Mouse (Mus musculus): ENCODE results near the gene Scd2. TPM values are rescaled to one million over a fixed set of nuclear protein-coding genes. Genes with fewer than 3 reads are reported as not detected.
"Not testable (repeated sequence)": the region's sequence is repeated elsewhere in the genome, so short reads cannot be mapped to it uniquely, and the experiment has no call there.

Gene Scd2
- polyA plus RNA-seq, 1 experiment from 2014 or later, result 195 TPM

DNA sequence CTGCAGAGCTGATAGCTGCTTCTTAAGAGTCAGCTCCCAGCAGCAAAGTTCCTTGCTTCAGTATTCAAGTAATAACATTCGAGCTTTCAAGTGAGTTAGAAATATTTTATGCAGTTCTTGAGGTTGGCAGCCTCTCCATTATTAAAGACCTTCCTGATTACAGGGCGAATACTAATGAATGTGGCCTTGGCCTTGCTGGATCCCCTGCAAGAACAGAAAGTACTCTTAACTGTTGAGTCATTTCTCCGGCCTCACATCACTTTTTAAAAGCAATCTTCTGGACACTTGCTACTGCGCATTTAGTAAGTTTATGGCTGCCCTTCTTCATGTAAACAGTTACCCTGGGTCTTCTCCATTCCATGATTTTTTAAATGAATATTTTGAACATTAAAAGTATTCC lies 27.7 kb downstream of the Scd2 start:
- 78% methylated on average over 4 of the region's 4 CpGs for WGBS

GRCm38 (mm10) chr19:44321631-44322030 lies 28.2 kb downstream of the Scd2 start:
- Histone ChIP-seq H3K4me1 (0 out of 2 replicates have a peak, but pooled peaks cover 5% of the 10 kb centered on the region), H3K9ac (no peak overlapping the region), H3K4me3 (replicated peaks) (no peak overlapping the region), H3K27me3 (no peaks in the 10 kb centered on the region), H3K36me3 (no peaks in the 10 kb centered on the region), H3K9me3 (replicated peaks) (peaks cover 6% of the 10 kb centered on the region), H3K4me2 (no peak overlapping the region), H3K27ac (no peak overlapping the region)
- no peak for ATAC-seq (replicated peaks; ENCODE audit: low FRiP score)
- 76% methylated on average over 2 of the region's 2 CpGs for WGBS

More for the DNA sequence above, 27.7 kb downstream of the Scd2 start:
- no peak overlapping the region for H3K4me2 ChIP-seq
- no peak overlapping the region for H3K27ac ChIP-seq
- no peaks in the 10 kb centered on the region for H3K27me3 ChIP-seq
- no peak for ATAC-seq (replicated peaks; ENCODE audit: low FRiP score)
- H3K36me3 ChIP-seq, result no peaks in the 10 kb centered on the region
- peaks cover 6% of the 10 kb centered on the region for H3K9me3 ChIP-seq (replicated peaks)
- 0 out of 2 replicates have a peak, but pooled peaks cover 5% of the 10 kb centered on the region for H3K4me1 ChIP-seq
- H3K9ac ChIP-seq, result no peak overlapping the region
- H3K4me3 ChIP-seq (replicated peaks), result no peak overlapping the region

DNA sequence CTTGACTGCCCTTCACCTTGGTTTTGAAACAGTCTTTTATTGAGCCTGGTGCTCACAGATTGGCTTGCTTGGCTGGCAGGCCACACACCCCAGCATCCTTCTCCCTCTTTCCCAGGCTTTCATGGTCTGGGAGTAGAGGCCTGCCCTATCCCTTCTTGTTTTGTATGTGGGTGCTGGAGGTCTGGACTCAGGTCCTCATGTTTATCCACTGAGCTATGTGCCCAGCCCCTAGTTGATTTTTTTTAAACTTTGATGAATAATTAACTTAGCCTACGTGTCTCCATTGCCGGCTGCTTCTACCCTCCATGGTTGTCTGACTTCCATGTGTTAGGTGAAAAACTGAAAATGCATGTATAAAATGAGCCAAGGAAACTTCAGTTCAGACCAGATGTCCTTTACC lies 36.1 kb downstream of the Scd2 start:
- Histone ChIP-seq H3K27ac (no peak overlapping the region), H3K4me2 (no peak overlapping the region), H3K36me3 (no peaks in the 10 kb centered on the region), H3K9ac (no peak overlapping the region), H3K27me3 (no peaks in the 10 kb centered on the region), H3K4me3 (replicated peaks) (no peak overlapping the region), H3K9me3 (replicated peaks) (no peaks in the 10 kb centered on the region), H3K4me1 (no peaks in the 10 kb centered on the region)
- no peak for ATAC-seq (replicated peaks; ENCODE audit: low FRiP score)
- WGBS, result 64% methylated on average over 2 of the region's 2 CpGs

- H3K27me3 ChIP-seq, H3K9ac ChIP-seq: not testable (repeated sequence)
- 92% methylated on average over 1 of the region's 1 CpGs for WGBS
These were observed 37.7 kb downstream of the Scd2 start for GRCm38 (mm10) chr19:44331128-44331527.

DNA sequence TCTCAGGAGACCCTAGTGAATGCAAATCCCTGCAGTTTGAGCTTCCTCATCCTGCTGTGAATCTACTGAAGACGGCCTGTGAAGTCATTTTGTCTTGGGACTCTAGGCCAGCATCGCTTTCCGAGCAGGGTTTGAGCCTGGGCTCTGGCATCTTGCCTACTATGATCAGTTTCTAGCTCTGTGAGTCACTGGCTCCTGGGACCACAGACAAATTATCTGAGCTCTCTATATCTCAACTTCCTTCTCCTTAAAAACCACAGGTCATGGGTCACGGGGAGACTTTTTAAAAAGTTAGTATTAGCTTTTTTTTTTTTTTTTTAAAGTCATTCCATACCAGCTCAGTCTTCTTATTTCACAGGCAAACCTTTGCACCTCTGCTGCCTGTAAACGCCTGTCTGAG lies 38.4 kb downstream of the Scd2 start:
- WGBS, result 78% methylated on average over 5 of the region's 5 CpGs
- H3K27me3 ChIP-seq, result no peaks in the 10 kb centered on the region

More at GRCm38 (mm10) chr19:44331128-44331527, 37.7 kb downstream of the Scd2 start:
- H3K9me3 ChIP-seq (replicated peaks); H3K27ac ChIP-seq; H3K36me3 ChIP-seq; H3K4me3 ChIP-seq (replicated peaks); H3K4me2 ChIP-seq; H3K4me1 ChIP-seq; ATAC-seq (replicated peaks; ENCODE audit: low FRiP score): not testable (repeated sequence)

GRCm38 (mm10) chr19:44332326-44332725 lies 38.9 kb downstream of the Scd2 start:
- 70% methylated on average over 8 of the region's 8 CpGs for WGBS
- Histone ChIP-seq H3K27ac (no peak overlapping the region), H3K27me3 (no peaks in the 10 kb centered on the region), H3K9me3 (replicated peaks) (no peaks in the 10 kb centered on the region), H3K4me1 (no peaks in the 10 kb centered on the region), H3K4me3 (replicated peaks) (no peak overlapping the region), H3K9ac (no peak overlapping the region), H3K4me2 (no peak overlapping the region), H3K36me3 (no peaks in the 10 kb centered on the region)
- ATAC-seq (replicated peaks; ENCODE audit: low FRiP score), result no peak

More for the DNA sequence above, 38.4 kb downstream of the Scd2 start:
- ATAC-seq (replicated peaks; ENCODE audit: low FRiP score), result no peak
- Histone ChIP-seq H3K4me2 (no peak overlapping the region), H3K4me3 (replicated peaks) (no peak overlapping the region), H3K4me1 (no peaks in the 10 kb centered on the region), H3K9me3 (replicated peaks) (no peaks in the 10 kb centered on the region), H3K36me3 (no peaks in the 10 kb centered on the region), H3K27ac (no peak overlapping the region), H3K9ac (no peak overlapping the region)

DNA sequence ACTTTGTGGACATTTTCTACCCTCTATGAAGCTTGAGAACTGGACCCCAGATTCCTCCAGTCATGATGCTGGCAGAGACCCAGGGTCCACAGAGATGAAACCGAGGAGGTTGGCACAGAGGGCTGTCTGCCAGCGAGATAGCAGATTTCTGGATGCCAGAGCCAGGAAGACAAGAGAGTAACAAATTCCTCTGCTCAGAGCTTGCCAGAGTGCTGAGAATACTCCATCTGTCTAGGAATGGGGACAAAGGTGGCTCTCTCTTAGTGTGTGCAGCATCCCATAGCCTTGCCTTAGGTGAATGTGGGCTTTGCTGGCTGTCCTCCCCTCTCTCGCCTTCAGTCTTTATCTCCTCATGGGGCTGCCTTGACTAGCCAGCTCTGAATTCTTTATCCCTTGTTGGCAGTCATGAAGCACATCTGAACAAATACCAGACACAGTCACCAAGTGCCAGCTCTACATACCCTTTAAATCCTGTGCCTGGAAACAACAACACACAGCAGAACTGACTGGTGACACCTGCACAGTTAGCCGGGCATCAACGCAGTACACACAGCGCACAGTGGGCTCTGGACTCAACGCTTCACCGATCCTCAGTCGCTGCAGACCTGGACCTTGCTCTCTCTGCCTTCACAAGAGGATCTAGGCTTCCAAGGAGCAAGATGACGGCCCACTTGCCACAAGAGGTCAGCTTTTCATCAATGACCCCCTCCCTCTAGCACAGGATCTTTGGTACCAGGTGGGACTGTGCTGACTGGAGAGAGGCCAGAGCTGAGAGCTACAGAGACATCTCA lies 39.6 kb downstream of the Scd2 start, which contains the start of gene Scd4:
Gene Scd4 (plus strand): TSS at position 260 of the 791 bp plus-strand sequence.
- 79% methylated on average over 10 of the region's 10 CpGs for WGBS

DNA sequence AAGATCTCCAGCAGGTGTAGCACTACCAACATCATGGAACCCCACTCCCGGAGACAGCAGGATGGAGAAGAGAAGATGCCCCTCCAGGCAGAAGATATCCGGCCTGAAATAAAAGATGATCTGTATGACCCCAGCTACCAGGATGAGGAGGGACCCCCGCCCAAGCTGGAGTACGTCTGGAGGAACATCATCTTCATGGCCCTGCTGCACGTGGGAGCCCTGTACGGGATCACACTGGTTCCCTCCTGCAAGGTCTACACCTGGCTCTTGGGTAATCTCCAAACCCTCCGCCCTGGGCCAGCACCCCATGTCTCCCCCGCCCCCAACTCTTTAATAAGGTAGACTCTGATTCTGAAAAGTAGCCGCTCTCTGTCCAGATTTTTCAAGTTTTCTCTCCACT lies 40.5 kb downstream of the Scd2 start:
- Histone ChIP-seq H3K36me3 (no peaks in the 10 kb centered on the region), H3K4me3 (replicated peaks) (no peak overlapping the region), H3K9ac (no peak overlapping the region), H3K9me3 (replicated peaks) (no peaks in the 10 kb centered on the region), H3K4me1 (no peaks in the 10 kb centered on the region), H3K4me2 (no peak overlapping the region), H3K27me3 (no peaks in the 10 kb centered on the region), H3K27ac (no peak overlapping the region)
- 81% methylated on average over 9 of the region's 9 CpGs for WGBS
- no peak for ATAC-seq (replicated peaks; ENCODE audit: low FRiP score)

More for the DNA sequence above, 39.6 kb downstream of the Scd2 start, which contains the start of gene Scd4:
- peak; percentile 49; the same call in 1 of the 2 replicates for ATAC-seq (replicated peaks; ENCODE audit: low FRiP score)
- H3K4me3 ChIP-seq (replicated peaks), result no peak within 1 kb of the TSS
- H3K4me2 ChIP-seq, result no peak within 1 kb of the TSS
- H3K9me3 ChIP-seq (replicated peaks), result no peaks in the 10 kb centered on the region
- H3K4me1 ChIP-seq, result no peaks in the 10 kb centered on the region
- H3K36me3 ChIP-seq, result no peaks in the 10 kb centered on the region
- H3K27ac ChIP-seq, result no peak within 1 kb of the TSS
- H3K27me3 ChIP-seq, result no peaks in the 10 kb centered on the region
- no peak within 1 kb of the TSS for H3K9ac ChIP-seq

- H3K36me3 ChIP-seq, result no peaks in the 10 kb centered on the region
- H3K27me3 ChIP-seq, result no peaks in the 10 kb centered on the region
- H3K9ac ChIP-seq, result no peak overlapping the region
- no peak overlapping the region for H3K4me3 ChIP-seq (replicated peaks)
- no peak for ATAC-seq (replicated peaks; ENCODE audit: low FRiP score)
- 81% methylated on average over 6 of the region's 6 CpGs for WGBS
- H3K9me3 ChIP-seq (replicated peaks), result no peaks in the 10 kb centered on the region
- no peak overlapping the region for H3K27ac ChIP-seq
- no peak overlapping the region for H3K4me2 ChIP-seq
- no peaks in the 10 kb centered on the region for H3K4me1 ChIP-seq
These were observed 42.6 kb downstream of the Scd2 start for GRCm38 (mm10) chr19:44335876-44336662.

DNA sequence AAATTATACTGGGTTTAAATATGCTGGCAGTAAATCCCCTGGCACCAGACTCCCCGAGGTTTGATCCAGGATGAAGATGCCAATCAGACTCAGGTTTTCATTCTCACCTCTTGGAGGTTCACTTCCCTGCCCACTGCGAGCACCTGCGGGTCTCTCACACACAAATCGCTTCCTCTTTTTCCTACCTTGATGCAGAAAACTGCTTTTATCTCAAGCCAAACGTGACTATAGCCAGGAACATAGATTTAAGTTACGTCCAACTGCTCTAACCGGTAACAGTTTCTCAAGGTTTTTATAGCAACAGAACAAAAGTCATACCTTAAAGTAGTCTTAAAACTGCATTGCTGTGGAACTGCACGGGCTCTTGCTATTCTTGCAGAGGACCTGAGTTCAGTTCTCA lies 56.2 kb downstream of the Scd2 start:
- no peak for ATAC-seq (replicated peaks; ENCODE audit: low FRiP score)
- H3K4me1 ChIP-seq, result no peaks in the 10 kb centered on the region

GRCm38 (mm10) chr19:44351756-44352155 lies 58.3 kb downstream of the Scd2 start:
- WGBS, result 80% methylated on average over 7 of the region's 7 CpGs
- Histone ChIP-seq H3K9ac (no peak overlapping the region), H3K4me2 (no peak overlapping the region), H3K4me3 (replicated peaks) (no peak overlapping the region), H3K9me3 (replicated peaks) (no peaks in the 10 kb centered on the region), H3K27ac (no peak overlapping the region), H3K4me1 (peaks cover 3% of the 10 kb centered on the region), H3K27me3 (no peaks in the 10 kb centered on the region), H3K36me3 (no peaks in the 10 kb centered on the region)
- no peak for ATAC-seq (replicated peaks; ENCODE audit: low FRiP score)

More for the DNA sequence above, 56.2 kb downstream of the Scd2 start:
- Histone ChIP-seq H3K27me3 (no peaks in the 10 kb centered on the region), H3K9ac (no peak overlapping the region), H3K4me2 (no peak overlapping the region), H3K4me3 (replicated peaks) (no peak overlapping the region), H3K27ac (no peak overlapping the region), H3K36me3 (no peaks in the 10 kb centered on the region), H3K9me3 (replicated peaks) (no peaks in the 10 kb centered on the region)
- WGBS, result 86% methylated on average over 8 of the region's 8 CpGs

Measured in kidney, embryonic 15.5 days (tissue).